Mouse (Mus musculus) Patski (cell line): ENCODE results near the gene Ddx47. TPM values are rescaled to one million over a fixed set of nuclear protein-coding genes. Genes with fewer than 3 reads are reported as not detected.

Experiments
- ATAC-seq: fragments of 100-300 bp; one replicate; pipeline ENCODE4 v1.8.0; 2021
- CTCF ChIA-PET: fragments of 350-600 bp; sonication (Branson Sonifier 250); formaldehyde crosslinking; loops from one replicate; lab custom pipeline; 2022; ENCODE audit warnings: inconsistent platforms; lab: Charles Lee
- POLR2A ChIA-PET: fragments of 350-600 bp; sonication (Branson Sonifier 250); formaldehyde crosslinking; loops from one replicate; lab custom pipeline; 2022; ENCODE audit warnings: antibody characterized with exemption, inconsistent platforms; lab: Charles Lee
- DNase-seq: peaks from one replicate; pipeline ENCODE4 v3.0.0-alpha.2; 2011; ENCODE audit warnings: low read depth, low spot score
- H3K27me3 ChIP-seq: fragments of 371-371 bp; one replicate; pipeline ENCODE4 v1.5.1; 2021
- CTCF ChIP-seq: fragments of 100-300 bp; IDR thresholded peaks from one replicate; pipeline ENCODE4 v1.5.1; 2021
- in situ Hi-C: fragments of 300-500 bp; cut with MboI; formaldehyde crosslinking; loops from 3 replicates; pipeline ENCODE4 v1.11.1; 2018; ENCODE audit warnings: low pct_unique_long_range_greater_than_20kb, mixed read lengths
- polyA plus RNA-seq: library from polyadenylated mRNA; unstranded; gene quantifications from one replicate; pipeline ENCODE4 v1.2.3, GENCODE M21; 2021

Ddx47 gene
- polyA plus RNA-seq, 1 experiment from 2014 or later: 76.9 TPM

- H3K27me3 ChIP-seq: no peaks in the 10 kb centered on the region
- CTCF ChIA-PET: interaction anchor here (0.5 to 2.0 kb wide), 6 partner anchors 10 to 27 kb away, joined by 3 to 13 read pairs (median 4); no protein-coding TSS in a partner anchor
- POLR2A ChIA-PET: no interaction called here
- in situ Hi-C loops: no loop called here
- DNase-seq (no peak), ATAC-seq (peak; percentile 90)
- TF ChIP-seq CTCF: no peak
Observed at GRCm38 (mm10) chr6:134998781-134999180, 12.6 kb upstream of the Ddx47 start.

DNA sequence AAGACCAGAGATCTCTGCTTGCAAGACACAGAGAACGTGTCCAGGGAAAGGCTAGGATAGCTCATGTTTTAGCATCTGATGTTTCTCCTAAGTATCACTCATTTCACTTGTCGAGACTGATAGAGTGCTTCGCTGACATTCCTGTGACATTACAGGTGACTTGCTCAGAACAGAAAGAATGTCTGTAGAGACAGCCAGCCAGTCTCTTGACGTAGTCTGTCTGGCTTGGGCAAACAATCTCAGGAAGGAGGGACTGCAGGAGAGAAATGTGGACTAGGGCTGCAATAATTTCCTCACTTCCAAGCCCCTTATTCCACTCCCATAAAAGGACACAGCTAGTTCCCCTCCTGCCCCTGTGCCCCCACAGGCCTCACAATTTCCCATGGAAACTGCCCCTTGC, 11.1 kb upstream of the Ddx47 start:
- ChIA-PET POLR2A (interaction anchor here (0.7 kb wide), 1 partner anchor 16 kb away, joined by 3 read pairs; no protein-coding TSS in a partner anchor), CTCF (interaction anchor here (1.0 to 2.0 kb wide), 3 partner anchors 9 to 11 kb away, joined by 3 to 13 read pairs (median 8); no protein-coding TSS in a partner anchor)
- H3K27me3 ChIP-seq: no peaks in the 10 kb centered on the region
- in situ Hi-C loops: no loop called here
- no peak for TF ChIP-seq CTCF
- DNase-seq (no peak), ATAC-seq (no peak)

GRCm38 (mm10) chr6:135001991-135002390, 9.4 kb upstream of the Ddx47 start:
- no peak for ATAC-seq
- ChIA-PET CTCF (interaction anchor here (1.7 kb wide), 1 partner anchor 25 kb away, joined by 3 read pairs; no protein-coding TSS in a partner anchor), POLR2A (no interaction called here)
- in situ Hi-C loops: no loop called here
- no peak for TF ChIP-seq CTCF
- no peak for DNase-seq
- H3K27me3 ChIP-seq: no peaks in the 10 kb centered on the region

GRCm38 (mm10) chr6:135006372-135006771, 5.0 kb upstream of the Ddx47 start:
- TF ChIP-seq CTCF: no peak
- ChIA-PET POLR2A (no interaction called here), CTCF (no interaction called here)
- in situ Hi-C loops: no loop called here
- H3K27me3 ChIP-seq: no peaks in the 10 kb centered on the region
- ATAC-seq (no peak), DNase-seq (no peak)

GRCm38 (mm10) chr6:135011734-135012116, 313 bp downstream of the Ddx47 start:
- no peak for DNase-seq
- ChIA-PET POLR2A (interaction anchor here (1.3 kb wide), 1 partner anchor 15 kb away, joined by 5 read pairs; no protein-coding TSS in a partner anchor), CTCF (interaction anchor here (1.1 to 1.6 kb wide), 4 partner anchors 10 to 28 kb away, joined by 3 to 8 read pairs (median 4); no protein-coding TSS in a partner anchor)
- in situ Hi-C loops: no loop called here
- TF ChIP-seq CTCF: no peak
- H3K27me3 ChIP-seq: no peaks in the 10 kb centered on the region
- ATAC-seq: no peak

DNA sequence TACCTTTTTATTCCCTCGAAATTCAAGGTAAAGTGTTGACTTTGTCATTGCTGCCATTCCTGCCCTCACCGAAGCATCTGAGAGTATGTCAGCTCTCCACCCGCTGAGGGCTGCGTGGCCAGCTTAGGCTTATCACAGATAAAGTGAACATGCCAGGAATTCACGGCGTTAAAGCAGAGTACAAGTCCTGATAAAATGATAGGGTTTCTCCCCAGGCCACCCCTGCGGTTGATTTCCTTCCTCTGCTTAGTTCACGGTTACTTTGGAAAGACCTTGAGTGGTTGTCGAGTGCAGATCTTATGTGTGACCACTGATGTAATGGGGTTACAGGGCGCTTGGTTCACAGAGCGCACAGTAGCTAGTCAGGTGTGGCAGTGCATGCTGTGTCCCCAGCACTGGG, 5.8 kb downstream of the Ddx47 start:
- ChIA-PET POLR2A (no interaction called here), CTCF (interaction anchor here (1.3 to 4.3 kb wide), 2 partner anchors 8 to 26 kb away, joined by 3 to 27 read pairs; no protein-coding TSS in a partner anchor)
- in situ Hi-C loops: no loop called here
- no peaks in the 10 kb centered on the region for H3K27me3 ChIP-seq
- TF ChIP-seq CTCF: no peak
- ATAC-seq (no peak), DNase-seq (no peak)

DNA sequence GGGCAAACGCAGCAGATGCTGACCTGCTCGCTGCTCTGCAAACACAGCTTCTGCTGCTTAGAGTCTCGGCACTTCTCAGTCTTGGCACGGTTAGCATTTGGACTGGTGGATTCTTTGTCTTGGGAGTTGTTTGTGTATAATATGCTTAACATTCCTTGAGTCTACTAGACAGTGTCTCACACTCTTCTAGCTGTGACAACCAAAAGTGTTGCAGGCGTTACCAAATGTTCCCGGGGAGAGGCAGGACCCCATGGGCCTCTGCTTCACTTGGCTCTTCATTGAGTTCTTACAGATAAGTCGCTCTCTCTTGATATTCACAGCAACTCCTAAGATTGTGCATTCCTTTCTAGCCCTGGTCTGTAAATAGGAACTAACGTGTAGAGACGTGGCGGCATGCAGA, 8.2 kb downstream of the Ddx47 start:
- no peak for TF ChIP-seq CTCF
- in situ Hi-C loops: no loop called here
- ATAC-seq: no peak
- ChIA-PET POLR2A (no interaction called here), CTCF (no interaction called here)
- no peaks in the 10 kb centered on the region for H3K27me3 ChIP-seq
- DNase-seq: no peak

DNA sequence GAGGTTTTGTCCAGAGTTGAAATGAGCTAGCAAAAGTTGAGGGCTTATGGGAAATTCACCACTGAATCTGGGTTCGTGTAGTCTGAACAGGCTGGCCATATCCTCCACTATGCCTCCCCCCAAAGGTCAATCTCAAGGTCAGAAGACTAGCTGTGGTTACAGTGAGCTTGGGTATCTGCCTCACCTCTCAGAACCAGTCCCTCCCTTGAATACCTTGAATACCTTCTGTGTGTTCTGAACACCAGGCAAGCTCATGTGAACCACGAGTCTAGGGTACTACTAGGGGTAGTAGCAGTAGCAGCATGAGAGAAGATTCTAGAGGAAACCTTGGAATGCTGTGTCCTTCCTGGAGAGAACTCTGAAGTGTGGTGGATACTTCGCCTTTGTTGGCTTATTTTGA, 10.2 kb downstream of the Ddx47 start:
- H3K27me3 ChIP-seq: no peaks in the 10 kb centered on the region
- ChIA-PET POLR2A (no interaction called here), CTCF (interaction anchor here (1.0 kb wide), 1 partner anchor 10 kb away, joined by 3 read pairs; the partner anchor contains the start of gene Ddx47)
- DNase-seq (no peak), ATAC-seq (no peak)
- no peak for TF ChIP-seq CTCF
- in situ Hi-C loops: no loop called here

GRCm38 (mm10) chr6:135023379-135023778, 12.0 kb downstream of the Ddx47 start:
- DNase-seq (no peak), ATAC-seq (no peak)
- CTCF ChIA-PET: interaction anchor here (2.4 kb wide), 1 partner anchor 11 kb away, joined by 8 read pairs; the partner anchor contains the start of gene Ddx47
- no peaks in the 10 kb centered on the region for H3K27me3 ChIP-seq
- in situ Hi-C loops: no loop called here
- TF ChIP-seq CTCF: no peak
- POLR2A ChIA-PET: interaction anchor here (0.8 kb wide), 1 partner anchor 62 kb away, joined by 3 read pairs; no protein-coding TSS in a partner anchor

- CTCF ChIA-PET: interaction anchor here (0.7 to 4.9 kb wide), 16 partner anchors 10 to 118 kb away, joined by 3 to 40 read pairs (median 8); partner anchors contain the start of gene Ddx47
- no peaks in the 10 kb centered on the region for H3K27me3 ChIP-seq
- POLR2A ChIA-PET: interaction anchor here (0.7 to 1.5 kb wide), 2 partner anchors 25 to 31 kb away, joined by 3 read pairs; no protein-coding TSS in a partner anchor
- DNase-seq: no peak
- in situ Hi-C loops: loop anchor here (5.0 kb wide), 2 partner anchors 42 to 117 kb away; partner anchors contain the start of gene Gprc5a
- ATAC-seq: peak; percentile 72
- TF ChIP-seq CTCF: no peak
Observed at GRCm38 (mm10) chr6:135024781-135025420, 13.5 kb downstream of the Ddx47 start.
